Mouse (Mus musculus): ENCODE data around the gene Pmm2. TPM values are rescaled to one million over a fixed set of nuclear protein-coding genes. Genes with fewer than 3 reads are reported as not detected.

Pmm2 gene
- total RNA-seq, 2 experiments from 2014 or later, result 20.3 to 20.6 TPM

DNA sequence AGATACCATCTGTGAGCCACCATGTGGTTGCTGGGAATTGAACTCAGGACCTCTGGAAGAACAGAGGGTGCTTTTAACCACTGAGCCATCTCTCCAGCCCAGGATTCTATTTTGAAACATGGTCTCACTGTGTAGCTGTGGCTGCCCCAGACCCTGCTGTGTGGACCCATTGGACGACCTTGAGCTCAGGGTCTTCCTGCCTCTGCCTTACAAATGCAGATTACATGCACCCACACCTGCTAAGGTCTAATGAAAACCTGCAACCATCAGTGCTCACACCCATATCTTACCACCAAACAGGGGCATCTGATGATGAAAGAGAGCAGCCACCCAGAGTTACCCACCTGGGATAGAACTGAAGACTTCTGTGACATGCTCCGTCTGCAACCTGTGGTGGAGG lies 18.8 kb downstream of the Pmm2 start:
- no peak for DNase-seq

DNA sequence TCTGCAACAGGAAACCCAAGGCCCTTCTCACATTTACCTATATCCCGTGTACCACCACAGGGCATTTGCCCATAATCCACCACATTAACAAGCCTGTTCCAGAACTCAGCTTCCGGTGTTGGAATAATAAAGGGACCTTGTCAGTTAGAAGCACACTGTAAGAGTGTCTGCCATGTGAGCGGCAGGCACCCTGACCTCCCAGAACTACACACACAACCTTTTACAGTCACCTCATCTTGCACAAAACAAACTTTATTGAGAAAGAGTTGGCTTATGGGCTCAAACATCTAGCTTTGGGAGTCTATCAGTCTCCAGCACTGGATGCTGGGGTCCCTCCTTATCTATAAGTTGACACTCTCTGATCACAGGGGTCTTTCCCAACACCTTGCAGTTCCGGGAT lies 20.9 kb downstream of the Pmm2 start:
- DNase-seq, result no peak

GRCm38 (mm10) chr16:8658764-8659163 lies 21.3 kb downstream of the Pmm2 start:
- DNase-seq, result no peak

- DNase-seq, result no peak
These were observed 25.5 kb downstream of the Pmm2 start for GRCm38 (mm10) chr16:8663022-8663421.

- DNase-seq, result no peak
These were observed 26.4 kb downstream of the Pmm2 start for GRCm38 (mm10) chr16:8663606-8664539.

GRCm38 (mm10) chr16:8665367-8665766 lies 27.9 kb downstream of the Pmm2 start:
- no peak for DNase-seq

DNA sequence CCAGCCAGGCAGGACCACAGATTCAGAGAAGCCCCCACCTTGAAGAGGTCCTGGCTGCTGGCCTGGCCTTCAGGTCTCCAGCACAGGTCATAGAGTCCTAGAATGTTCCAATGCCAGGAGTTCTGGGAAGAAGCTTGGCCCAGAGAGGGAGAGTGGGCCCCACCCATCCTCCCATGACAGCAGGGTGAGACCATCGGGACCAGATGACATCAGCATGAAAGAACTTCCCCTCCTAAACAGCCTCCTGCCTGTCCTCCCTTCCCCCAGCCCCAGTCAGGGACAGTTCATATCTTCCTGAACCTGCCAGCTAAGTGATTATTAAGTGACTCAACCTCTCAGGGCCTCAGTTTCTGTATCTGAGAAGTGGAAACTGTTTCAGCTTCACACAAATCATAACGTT lies 29.0 kb downstream of the Pmm2 start:
- DNase-seq, result peak; percentile 61

- no peak for DNase-seq
These were observed 29.8 kb downstream of the Pmm2 start for GRCm38 (mm10) chr16:8667261-8667660.

- DNase-seq, result no peak
These were observed 30.3 kb downstream of the Pmm2 start for GRCm38 (mm10) chr16:8667814-8668213.

- DNase-seq, result no peak
These were observed 30.9 kb downstream of the Pmm2 start for GRCm38 (mm10) chr16:8668386-8668785.

DNA sequence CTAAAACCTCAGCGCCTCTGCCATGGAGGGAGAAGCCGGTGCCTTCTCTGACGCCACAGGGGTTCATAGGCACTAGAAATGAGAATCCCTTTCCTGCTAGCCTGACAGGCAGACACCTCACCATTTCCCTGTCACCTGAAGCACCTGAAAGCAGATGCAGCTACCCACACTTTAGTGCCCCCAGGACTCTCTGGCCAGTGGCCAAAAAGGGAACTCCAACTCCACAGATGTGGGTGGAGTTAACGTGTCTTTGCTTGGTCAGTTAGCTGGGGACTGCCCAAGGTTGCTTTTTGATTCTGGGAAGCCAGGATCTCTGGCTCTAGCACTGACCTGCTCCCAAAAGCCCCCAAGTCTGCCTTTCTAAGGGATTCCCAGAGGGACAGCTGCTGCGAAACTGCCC lies 32.0 kb downstream of the Pmm2 start:
- DNase-seq, result no peak

DNA sequence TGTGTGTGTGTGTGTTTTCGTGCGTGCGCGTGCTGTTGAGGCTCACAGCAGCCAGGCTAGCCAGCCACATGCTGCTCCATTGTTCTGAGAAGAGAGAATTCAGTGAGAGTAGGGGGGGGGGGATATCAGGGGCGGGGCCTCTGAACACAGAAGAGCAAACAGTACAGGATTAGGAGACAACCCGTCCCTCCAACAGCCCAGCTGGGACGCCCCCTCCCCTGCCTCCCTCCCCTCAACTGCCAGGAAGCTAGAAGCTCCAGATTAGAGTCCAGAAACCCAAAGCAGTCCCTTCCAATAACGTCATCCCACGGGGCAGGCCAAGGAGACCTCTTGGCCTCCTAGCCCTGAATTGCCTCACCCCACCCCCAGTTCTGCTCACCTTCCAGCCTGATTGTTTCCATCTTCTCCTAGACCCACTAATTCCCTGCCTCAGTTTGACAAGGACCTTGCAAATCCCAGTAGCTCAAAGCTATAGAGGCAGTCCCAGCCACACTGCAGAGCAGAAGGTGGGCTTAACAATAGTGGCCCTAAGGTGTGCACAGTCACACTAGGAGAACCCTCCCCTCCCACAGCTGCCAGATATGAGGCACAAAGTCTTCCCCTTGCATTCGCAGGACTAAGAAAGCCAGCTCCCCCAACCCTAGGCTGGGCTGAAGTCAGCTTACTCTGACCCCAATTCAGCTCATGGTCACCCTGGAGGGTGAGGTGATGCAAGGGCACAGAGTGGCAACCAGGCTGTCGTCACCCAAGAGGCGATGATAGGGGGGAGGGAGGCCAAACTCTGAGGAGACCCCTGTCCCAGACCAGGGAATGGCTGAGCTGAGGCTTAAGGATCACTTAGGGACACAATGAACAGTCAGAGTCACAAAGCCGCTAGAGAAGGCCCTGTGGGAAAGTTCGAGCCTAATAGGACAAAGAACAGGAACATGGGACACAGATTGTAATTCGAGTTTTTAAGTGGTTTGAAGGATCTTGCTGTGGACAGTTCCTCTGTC lies 32.9 kb downstream of the Pmm2 start:
- no peak for DNase-seq

GRCm38 (mm10) chr16:8671551-8672349 lies 34.3 kb downstream of the Pmm2 start, which contains the start of gene Carhsp1:
Gene Carhsp1 (minus strand): TSS chr16:8672155.
- DNase-seq, result peak; percentile 95

DNA sequence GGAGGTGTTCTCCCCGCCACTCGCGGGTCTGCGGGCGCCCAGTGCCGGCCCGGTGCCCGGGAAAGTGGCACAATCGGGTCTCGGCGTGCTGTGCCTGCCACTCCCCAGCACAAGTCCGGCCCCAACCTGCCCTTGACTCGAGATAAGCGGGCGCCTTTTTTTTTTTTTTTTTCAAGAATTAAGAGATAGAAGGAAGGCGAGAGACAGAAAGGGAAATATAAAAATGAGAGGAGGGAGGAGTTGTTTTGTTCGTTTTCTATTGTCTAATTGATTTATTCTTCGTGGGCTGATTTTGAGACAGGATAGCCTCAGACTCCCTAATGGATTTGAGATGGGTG lies 34.8 kb downstream of the Pmm2 start:
- no peak for DNase-seq

- no peak for DNase-seq
These were observed 35.3 kb downstream of the Pmm2 start for GRCm38 (mm10) chr16:8672811-8673210.

DNA sequence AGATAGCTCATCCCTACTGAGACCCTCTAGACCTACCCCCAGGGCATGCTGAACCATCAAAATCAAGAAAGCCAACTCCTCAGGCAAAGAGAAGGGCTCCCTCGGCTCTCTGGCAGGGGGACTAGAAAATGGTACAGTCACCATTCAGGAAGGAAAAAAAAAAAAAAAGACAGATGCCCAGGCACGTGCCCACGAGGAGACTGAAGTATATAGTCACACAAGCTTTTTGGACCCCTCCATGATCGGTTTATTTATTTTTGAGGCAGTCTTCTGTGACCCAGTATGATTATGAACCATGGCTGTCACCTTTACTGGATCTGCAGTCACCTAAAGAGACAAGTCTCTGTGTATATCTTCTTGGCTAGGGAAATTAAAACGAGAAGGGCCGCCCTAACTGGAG lies 35.9 kb downstream of the Pmm2 start:
- DNase-seq, result no peak

DNA sequence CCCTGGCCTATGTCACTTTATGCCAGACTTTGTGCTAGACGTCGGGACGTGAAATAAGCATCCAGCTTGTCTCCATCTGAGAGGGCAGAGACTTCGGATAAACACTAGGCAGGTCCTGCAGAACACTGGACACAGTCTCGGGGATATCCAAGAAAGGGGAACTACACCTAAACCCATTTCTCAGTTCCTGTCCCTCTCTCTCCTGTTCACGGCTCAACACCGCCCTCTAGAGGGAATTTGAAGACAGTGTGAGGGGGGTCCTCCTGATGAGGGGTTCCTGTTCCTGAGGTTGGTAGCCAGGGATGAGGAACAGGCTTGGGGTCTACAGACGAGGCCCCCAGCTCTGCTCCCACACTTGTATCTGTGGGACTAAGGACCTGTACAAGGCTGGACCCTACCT lies 36.7 kb downstream of the Pmm2 start:
- DNase-seq, result no peak

- DNase-seq, result no peak
These were observed 38.1 kb downstream of the Pmm2 start for GRCm38 (mm10) chr16:8675559-8675958.

GRCm38 (mm10) chr16:8676228-8676627 lies 38.8 kb downstream of the Pmm2 start:
- DNase-seq, result no peak

- DNase-seq, result no peak
These were observed 39.3 kb downstream of the Pmm2 start for GRCm38 (mm10) chr16:8676800-8677199.

- DNase-seq, result no peak
These were observed 40.6 kb downstream of the Pmm2 start for GRCm38 (mm10) chr16:8678035-8678434.

DNA sequence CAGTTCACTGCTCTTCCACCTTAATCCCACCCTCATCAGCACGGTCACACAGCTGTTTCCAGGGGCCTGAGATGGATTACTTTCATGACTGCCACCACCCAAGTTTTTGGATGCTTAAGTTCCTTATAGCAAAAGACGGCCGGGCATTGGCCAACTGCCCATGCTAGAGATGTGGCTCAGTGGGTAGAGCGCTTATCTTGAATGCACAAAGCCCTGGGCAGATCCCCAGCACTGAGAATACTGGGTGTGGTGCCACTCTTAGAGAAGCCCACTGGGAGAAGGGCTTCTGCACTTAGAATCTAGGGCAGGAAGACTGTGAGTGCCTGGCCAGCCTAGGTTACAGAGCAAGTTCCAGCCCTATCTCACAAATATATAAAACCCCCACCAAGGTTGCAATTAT lies 41.2 kb downstream of the Pmm2 start:
- no peak for DNase-seq
